Mouse (Mus musculus) limb, embryonic 13.5 days (tissue): ENCODE measurements around the gene Nisch. TPM values are rescaled to one million over a fixed set of nuclear protein-coding genes. Genes with fewer than 3 reads are reported as not detected.

ENCODE experiments used
- ATAC-seq: fragments of 200-750 bp; cut with Nextera tagmentation; 2 replicates; pipeline ENCODE4 v1.8.0; 2017; ENCODE audit warnings: low read depth, moderate number of reproducible peaks, moderate TSS enrichment; ENCODE audit not compliant: low FRiP score
- H3K27ac ChIP-seq: fragments of 300-500 bp; sonication (generic); 2 replicates; pipeline ENCODE4 v1.5.1; 2015; ENCODE audit warnings: inconsistent platforms, mild to moderate bottlenecking, moderate library complexity
- H3K27me3 ChIP-seq: fragments of 300-500 bp; sonication (generic); 2 replicates; pipeline ENCODE4 v1.6.1; 2015; ENCODE audit warnings: mild to moderate bottlenecking, inconsistent platforms
- H3K36me3 ChIP-seq: fragments of 300-500 bp; sonication (generic); 2 replicates; pipeline ENCODE4 v1.6.1; 2015; ENCODE audit warnings: inconsistent platforms, mild to moderate bottlenecking, moderate library complexity
- H3K4me1 ChIP-seq: fragments of 300-500 bp; sonication (generic); 2 replicates; pipeline ENCODE4 v1.6.1; 2015; ENCODE audit warnings: inconsistent platforms
- H3K4me2 ChIP-seq: fragments of 300-500 bp; sonication (generic); replicated peaks from 2 replicates; pipeline ENCODE4 v1.6.1; 2015; ENCODE audit warnings: inconsistent platforms, mild to moderate bottlenecking, moderate library complexity
- H3K4me3 ChIP-seq: fragments of 300-500 bp; sonication (generic); 2 replicates; pipeline ENCODE4 v1.5.1; 2015; ENCODE audit warnings: moderate library complexity, mild to moderate bottlenecking, inconsistent platforms
- H3K9ac ChIP-seq: fragments of 300-500 bp; sonication (generic); 2 replicates; pipeline ENCODE4 v1.6.1; 2015; ENCODE audit warnings: mild to moderate bottlenecking, inconsistent platforms
- H3K9me3 ChIP-seq: fragments of 300-500 bp; sonication (generic); 2 replicates; pipeline ENCODE4 v1.6.1; 2016; ENCODE audit warnings: inconsistent platforms
- WGBS: fragments of 180-500 bp; shearing (Covaris S2); methylation state at CpG from one replicate; pipeline ENCODE4 v1.1.7; 2015; 5-methylcytosine and 5-hydroxymethylcytosine counted together
- polyA plus RNA-seq: library from polyadenylated mRNA; unstranded; fragments of >200 nt; fragmentation: Nextera tagmentation; extraction: Ambion mirVana; gene quantifications from 2 replicates; pipeline ENCODE4 v1.2.1, GENCODE M21; 2015

The Nisch gene
- polyA plus RNA-seq, 1 experiment from 2014 or later, result 480 TPM

GRCm38 (mm10) chr14:31132031-31132430 lies 84.7 kb downstream of the Nisch start:
- Histone ChIP-seq H3K4me1 (peaks cover 51% of the 10 kb centered on the region), H3K27me3 (no peaks in the 10 kb centered on the region), H3K27ac (no peak overlapping the region), H3K36me3 (peaks cover 31% of the 10 kb centered on the region), H3K9me3 (no peaks in the 10 kb centered on the region), H3K4me3 (peak overlapping the region; percentile 91), H3K9ac (peak overlapping the region; percentile 96), H3K4me2 (peak overlapping the region; percentile 96)
- 10% methylated on average over 6 of the region's 6 CpGs for WGBS
- ATAC-seq, result no peak

- H3K4me2 ChIP-seq, result peak overlapping the region; percentile 96
- H3K36me3 ChIP-seq, result peaks cover 24% of the 10 kb centered on the region
- no peaks in the 10 kb centered on the region for H3K9me3 ChIP-seq
- H3K9ac ChIP-seq, result peak overlapping the region; percentile 96
- ATAC-seq, result 0 out of 2 replicates have a peak, but pooled peaks have one; percentile 2
- peak overlapping the region; percentile 91 for H3K4me3 ChIP-seq
- WGBS, result under 1% methylated on average over 43 of the region's 43 CpGs
- no peaks in the 10 kb centered on the region for H3K27me3 ChIP-seq
- peak overlapping the region; percentile 92 for H3K27ac ChIP-seq
- H3K4me1 ChIP-seq, result peaks cover 58% of the 10 kb centered on the region
These were observed 85.4 kb downstream of the Nisch start for GRCm38 (mm10) chr14:31131272-31131821.

GRCm38 (mm10) chr14:31130236-31131220 lies 86.2 kb downstream of the Nisch start, which contains the start of gene Nt5dc2:
Gene Nt5dc2 (plus strand): TSS chr14:31131053.
- WGBS, result 4% methylated on average over 54 of the region's 63 CpGs
- Histone ChIP-seq H3K27me3 (no peaks in the 10 kb centered on the region), H3K36me3 (peaks cover 16% of the 10 kb centered on the region), H3K4me2 (peak within 1 kb of the TSS; percentile 96), H3K9ac (peak within 1 kb of the TSS; percentile 96), H3K27ac (peak within 1 kb of the TSS; percentile 92), H3K9me3 (no peaks in the 10 kb centered on the region), H3K4me3 (peak within 1 kb of the TSS; percentile 91), H3K4me1 (peaks cover 65% of the 10 kb centered on the region)
- peak; percentile 82 for ATAC-seq

- Histone ChIP-seq H3K9me3 (no peaks in the 10 kb centered on the region), H3K9ac (no peak overlapping the region), H3K4me2 (peak overlapping the region; percentile 96), H3K36me3 (peaks cover 6% of the 10 kb centered on the region), H3K4me3 (peak overlapping the region; percentile 73), H3K4me1 (peaks cover 72% of the 10 kb centered on the region), H3K27me3 (no peaks in the 10 kb centered on the region), H3K27ac (peak overlapping the region; percentile 92)
- WGBS, result 69% methylated on average over 15 of the region's 15 CpGs
- no peak for ATAC-seq
These were observed 87.2 kb downstream of the Nisch start for GRCm38 (mm10) chr14:31129326-31130235.

- Histone ChIP-seq H3K27ac (peak within 1 kb of the TSS; percentile 92), H3K9ac (peak within 1 kb of the TSS; percentile 83), H3K4me1 (peaks cover 66% of the 10 kb centered on the region), H3K4me2 (peak within 1 kb of the TSS; percentile 96), H3K36me3 (peaks cover under 1% of the 10 kb centered on the region), H3K4me3 (peak within 1 kb of the TSS; percentile 73), H3K27me3 (no peaks in the 10 kb centered on the region), H3K9me3 (no peaks in the 10 kb centered on the region)
- ATAC-seq, result peak; percentile 95
- 0% methylated on average over 33 of the region's 33 CpGs for WGBS
These were observed 87.9 kb downstream of the Nisch start, which contains the start of gene Smim4 for GRCm38 (mm10) chr14:31128826-31129219. Gene Smim4 (minus strand): TSS chr14:31128956.

GRCm38 (mm10) chr14:31128101-31128825 lies 88.5 kb downstream of the Nisch start:
- Histone ChIP-seq H3K27me3 (no peaks in the 10 kb centered on the region), H3K36me3 (peaks cover 6% of the 10 kb centered on the region), H3K9me3 (no peaks in the 10 kb centered on the region), H3K4me3 (peak overlapping the region; percentile 73), H3K9ac (peak overlapping the region; percentile 83), H3K4me2 (peak overlapping the region; percentile 92), H3K4me1 (peaks cover 60% of the 10 kb centered on the region), H3K27ac (peak overlapping the region; percentile 84)
- ATAC-seq, result peak; percentile 1; the same call in 1 of the 2 replicates
- 1% methylated on average over 23 of the region's 23 CpGs for WGBS

- no peaks in the 10 kb centered on the region for H3K27me3 ChIP-seq
- 93% methylated on average over 8 of the region's 8 CpGs for WGBS
- no peak for ATAC-seq
- no peaks in the 10 kb centered on the region for H3K9me3 ChIP-seq
- H3K4me2 ChIP-seq, result peak overlapping the region; percentile 55
- H3K4me1 ChIP-seq, result peaks cover 46% of the 10 kb centered on the region
- peaks cover 18% of the 10 kb centered on the region for H3K36me3 ChIP-seq
- no peak overlapping the region for H3K27ac ChIP-seq
- no peak overlapping the region; the same call in 1 of the 2 replicates for H3K4me3 ChIP-seq
- H3K9ac ChIP-seq, result no peak overlapping the region
These were observed 89.9 kb downstream of the Nisch start for GRCm38 (mm10) chr14:31126826-31127225.

GRCm38 (mm10) chr14:31125106-31126075 lies 91.4 kb downstream of the Nisch start:
- 48% methylated on average over 9 of the region's 9 CpGs for WGBS
- Histone ChIP-seq H3K4me3 (peak overlapping the region; percentile 2; the same call in 1 of the 2 replicates), H3K9ac (peak overlapping the region; percentile 19), H3K9me3 (no peaks in the 10 kb centered on the region), H3K36me3 (peaks cover 25% of the 10 kb centered on the region), H3K4me1 (peaks cover 41% of the 10 kb centered on the region), H3K27ac (peak overlapping the region; percentile 74), H3K27me3 (no peaks in the 10 kb centered on the region), H3K4me2 (peak overlapping the region; percentile 31)
- no peak for ATAC-seq
